In the genomic region with DNA sequence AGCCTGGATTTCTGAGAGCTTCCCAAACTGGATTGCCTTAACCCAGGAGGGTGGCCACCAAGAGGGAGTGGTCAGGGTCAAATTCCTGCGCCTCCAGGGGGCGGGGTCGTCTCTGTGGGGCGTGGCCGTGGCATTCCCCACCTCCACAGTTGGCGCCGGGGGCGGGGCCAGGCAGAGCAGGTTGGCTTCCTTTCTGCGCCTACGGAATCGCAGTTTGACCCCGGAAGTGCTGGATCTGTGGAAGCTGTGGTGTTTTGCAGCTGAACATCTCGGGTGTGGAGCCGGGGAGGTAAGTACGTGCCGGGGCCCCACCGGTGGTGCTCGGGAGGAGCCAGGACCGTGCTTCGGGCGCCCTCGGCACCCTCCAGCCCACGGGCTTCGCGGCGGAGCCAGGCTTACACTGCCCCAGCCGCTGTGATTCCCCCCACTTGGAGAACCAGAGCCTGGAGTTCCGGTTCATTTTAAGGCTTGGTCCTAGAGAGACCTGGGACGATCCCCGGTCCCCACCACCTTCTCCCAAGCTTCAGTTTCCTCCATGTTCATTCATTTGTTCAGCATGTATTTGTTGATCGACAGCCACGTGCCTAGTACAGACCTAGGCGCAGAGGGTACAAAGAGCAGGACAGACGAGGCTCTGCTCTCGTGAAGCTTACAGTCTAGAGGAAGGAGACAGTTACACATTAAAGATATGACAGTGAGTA, we compare ENCODE assay signal across 8 mouse cellular contexts. TPM values are rescaled to one million over a fixed set of nuclear protein-coding genes. Genes with fewer than 3 reads are reported as not detected.
A peak's percentile ranks its signal among the peaks of the same experiment; 100 is the strongest.
DNase-seq lines count a peak whose midpoint lies in the region; ATAC-seq and TF ChIP-seq lines count a peak whose summit lies in the region.

A gene (plus strand): TSS at position 214 of the 701 bp plus-strand sequence.

- H3K4me2 ChIP-seq in heart, embryonic 15.5 days = peak within 1 kb of the TSS; percentile 67
- peak within 1 kb of the TSS; percentile 87 for H3K4me2 ChIP-seq in liver, embryonic 14.5 days (ENCODE audit: low read depth)
- H3K4me2 ChIP-seq in neural tube, embryonic 11.5 days (ENCODE audit: low read depth) = peak within 1 kb of the TSS; percentile 72
- H3K4me2 ChIP-seq in stomach, postnatal 0 days (replicated peaks; ENCODE audit: low read depth) = peak within 1 kb of the TSS; percentile 80

- ATAC-seq in CD4-positive, CD25-positive, alpha-beta regulatory T cell, adult 4 months = peak; percentile 97
- peak; percentile 94 for ATAC-seq in heart, embryonic 15.5 days (replicated peaks; ENCODE audit: insufficient number of reproducible peaks, insufficient read depth, low FRiP score, low read depth)
- peak; percentile 90 for ATAC-seq in liver, embryonic 14.5 days (ENCODE audit: insufficient read depth)
- ATAC-seq in neural tube, embryonic 11.5 days (ENCODE audit: insufficient read depth, low FRiP score, low TSS enrichment) = peak; percentile 90
- ATAC-seq in stomach, postnatal 0 days (ENCODE audit: low FRiP score, low TSS enrichment) = peak; percentile 93

- H3K9ac ChIP-seq in heart, embryonic 15.5 days = peak within 1 kb of the TSS; percentile 73
- H3K9ac ChIP-seq in liver, embryonic 14.5 days (replicated peaks) = peak within 1 kb of the TSS; percentile 82
- H3K9ac ChIP-seq in neural tube, embryonic 11.5 days (ENCODE audit: low read length) = peak within 1 kb of the TSS; percentile 70
- H3K9ac ChIP-seq in stomach, postnatal 0 days (ENCODE audit: low read length) = peak within 1 kb of the TSS; percentile 80

- peaks cover 19% of the 10 kb centered on the region for H3K36me3 ChIP-seq in forebrain, embryonic 10.5 days (replicated peaks)
- H3K36me3 ChIP-seq in heart, embryonic 15.5 days = no peaks in the 10 kb centered on the region
- H3K36me3 ChIP-seq in liver, embryonic 14.5 days (replicated peaks; ENCODE audit: control insufficient read depth, insufficient read depth, low read depth) = peaks cover 4% of the 10 kb centered on the region; the same call in 1 of the 2 replicates
- no peaks in the 10 kb centered on the region for H3K36me3 ChIP-seq in neural tube, embryonic 11.5 days (ENCODE audit: control insufficient read depth, insufficient read depth, low read length)
- 0 out of 2 replicates have a peak, but pooled peaks cover 2% of the 10 kb centered on the region for H3K36me3 ChIP-seq in stomach, postnatal 0 days (ENCODE audit: control insufficient read depth, insufficient read depth, low read length)

- H3K27ac ChIP-seq in forebrain, embryonic 10.5 days = peak within 1 kb of the TSS; percentile 89
- peak within 1 kb of the TSS; percentile 71 for H3K27ac ChIP-seq in heart, embryonic 15.5 days
- H3K27ac ChIP-seq in liver, embryonic 14.5 days = peak within 1 kb of the TSS; percentile 73
- no peak within 1 kb of the TSS for H3K27ac ChIP-seq in neural tube, embryonic 11.5 days (ENCODE audit: low read depth, low read length)
- peak within 1 kb of the TSS; percentile 94 for H3K27ac ChIP-seq in stomach, postnatal 0 days (replicated peaks)

- peak; percentile 87 for DNase-seq in c-Kit-negative CD71-positive TER-119-positive erythroid progenitor cells, embryonic 14.5 days (ENCODE audit: low read depth, low spot score)
- peak; percentile 98 for DNase-seq in forebrain, embryonic 10.5 days (ENCODE audit: extremely low spot score, low spot score)
- DNase-seq in kidney, postnatal 25 days = peak; percentile 98 to 99
- peak; percentile 86 to 89 (median 87) for DNase-seq in liver, embryonic 14.5 days (ENCODE audit: low read depth in 3 of 3, low spot score in 3 of 3)
- peak; percentile 93 for DNase-seq in neural tube, embryonic 11.5 days (ENCODE audit: low spot score)
- peak; percentile 99 for DNase-seq in stomach, postnatal 0 days (ENCODE audit: low spot score)

- TF ChIP-seq CTCF in liver, embryonic 14.5 days (IDR thresholded peaks at IDR 0.05; ENCODE audit: low read depth) = peak; percentile 42
- peak; percentile 42 for TF ChIP-seq CTCF in stomach, postnatal 0 days (IDR thresholded peaks at IDR 0.05; ENCODE audit: low read depth)

- peaks cover 27% of the 10 kb centered on the region for H3K4me1 ChIP-seq in forebrain, embryonic 10.5 days
- peaks cover 17% of the 10 kb centered on the region for H3K4me1 ChIP-seq in heart, embryonic 15.5 days (replicated peaks)
- H3K4me1 ChIP-seq in liver, embryonic 14.5 days (replicated peaks; ENCODE audit: control insufficient read depth in 2 of 2, insufficient read depth in 2 of 2, low read length in 1 of 2) = peaks cover 22 to 24% of the 10 kb centered on the region in 2 experiments
- peaks cover 11% of the 10 kb centered on the region; the same call in 1 of the 2 replicates for H3K4me1 ChIP-seq in neural tube, embryonic 11.5 days (ENCODE audit: control insufficient read depth, insufficient read depth, low read length)
- H3K4me1 ChIP-seq in stomach, postnatal 0 days (replicated peaks; ENCODE audit: control insufficient read depth, insufficient read depth) = peaks cover 3% of the 10 kb centered on the region; the same call in 1 of the 2 replicates

- H3K4me3 ChIP-seq in forebrain, embryonic 10.5 days = peak within 1 kb of the TSS; percentile 91
- peak within 1 kb of the TSS; percentile 86 for H3K4me3 ChIP-seq in heart, embryonic 15.5 days
- peak within 1 kb of the TSS; percentile 82 to 91 for H3K4me3 ChIP-seq in liver, embryonic 14.5 days (ENCODE audit: insufficient read depth in 1 of 2, low read depth in 2 of 2, low read length in 2 of 2)
- H3K4me3 ChIP-seq in neural tube, embryonic 11.5 days (ENCODE audit: low read depth, low read length) = peak within 1 kb of the TSS; percentile 75
- H3K4me3 ChIP-seq in stomach, postnatal 0 days (ENCODE audit: low read depth, low read length) = peak within 1 kb of the TSS; percentile 78

- no peak for TF ChIP-seq EP300 in liver, embryonic 14.5 days (IDR thresholded peaks at IDR 0.05; ENCODE audit: low read depth)
- TF ChIP-seq EP300 in stomach, postnatal 0 days (optimal IDR thresholded peaks at IDR 0.05) = no peak

- no peaks in the 10 kb centered on the region for H3K9me3 ChIP-seq in forebrain, embryonic 10.5 days
- no peaks in the 10 kb centered on the region for H3K9me3 ChIP-seq in heart, embryonic 15.5 days (replicated peaks)
- no peaks in the 10 kb centered on the region for H3K9me3 ChIP-seq in liver, embryonic 14.5 days (ENCODE audit: control insufficient read depth, low read length)
- H3K9me3 ChIP-seq in neural tube, embryonic 11.5 days (ENCODE audit: control insufficient read depth, low read length) = no peaks in the 10 kb centered on the region
- H3K9me3 ChIP-seq in stomach, postnatal 0 days (ENCODE audit: control insufficient read depth, low read length) = no peaks in the 10 kb centered on the region

- no peaks in the 10 kb centered on the region for H3K27me3 ChIP-seq in forebrain, embryonic 10.5 days (ENCODE audit: poor library complexity, severe bottlenecking)
- no peaks in the 10 kb centered on the region for H3K27me3 ChIP-seq in heart, embryonic 15.5 days
- no peaks in the 10 kb centered on the region for H3K27me3 ChIP-seq in liver, embryonic 14.5 days (ENCODE audit: control insufficient read depth, insufficient read depth, low read length)
- H3K27me3 ChIP-seq in neural tube, embryonic 11.5 days (ENCODE audit: control insufficient read depth, insufficient read depth, low read length) = no peaks in the 10 kb centered on the region
- H3K27me3 ChIP-seq in stomach, postnatal 0 days (ENCODE audit: control insufficient read depth, insufficient read depth, low read length) = no peaks in the 10 kb centered on the region

- under 1% methylated on average over 35 of the region's 35 CpGs for WGBS in forebrain, embryonic 10.5 days
- under 1% methylated on average over 35 of the region's 35 CpGs for WGBS in heart, embryonic 15.5 days
- under 1% methylated on average over 35 of the region's 35 CpGs for WGBS in liver, embryonic 14.5 days (ENCODE audit: insufficient replicate concordance)
- WGBS in neural tube, embryonic 11.5 days = under 1% methylated on average over 35 of the region's 35 CpGs
- WGBS in stomach, postnatal 0 days = under 1% methylated on average over 35 of the region's 35 CpGs

RNA-seq across cellular contexts. Expression of the gene that starts here (rescaled TPM):
- polyA plus RNA-seq in CD4-positive, CD25-positive, alpha-beta regulatory T cell, adult 4 months (2017; shearing (Covaris generic)) = 10 to 100 TPM; 30.6 to 51.0 TPM
- polyA plus RNA-seq in forebrain, embryonic 10.5 days (2016; fragmentation: Nextera tagmentation; extraction: Ambion mirVana) = 38.1 and 38.7 TPM in 2 replicates
- polyA plus RNA-seq in heart, embryonic 15.5 days (2015; fragmentation: Nextera tagmentation; extraction: Ambion mirVana) = 17.7 and 23.3 TPM in 2 replicates
- polyA plus RNA-seq in liver, embryonic 14.5 days (2012; rRNA removed) = 7.8 and 10.0 TPM in 2 replicates
- polyA plus RNA-seq in liver, embryonic 14.5 days (2014; fragmentation: Nextera tagmentation; extraction: Ambion mirVana) = 15.0 and 17.3 TPM in 2 replicates
- 35.0 and 36.1 TPM in 2 replicates for polyA plus RNA-seq in neural tube, embryonic 11.5 days (2014; fragmentation: Nextera tagmentation; extraction: Ambion mirVana)
- polyA plus RNA-seq in stomach, postnatal 0 days (2015; fragmentation: Nextera tagmentation; extraction: Ambion mirVana) = 20.2 and 21.4 TPM in 2 replicates
